Mouse (Mus musculus): ENCODE data around the gene Prpf40b.
"Not testable (repeated sequence)": the region's sequence is repeated elsewhere in the genome, so short reads cannot be mapped to it uniquely, and the experiment has no call there.

Prpf40b gene

GRCm38 (mm10) chr15:99294813-99295374 lies at the start of gene Prpf40b:
Gene Prpf40b, plus strand, starts transcription at chr15:99295087.
- DNase-seq = peak; percentile 97

DNA sequence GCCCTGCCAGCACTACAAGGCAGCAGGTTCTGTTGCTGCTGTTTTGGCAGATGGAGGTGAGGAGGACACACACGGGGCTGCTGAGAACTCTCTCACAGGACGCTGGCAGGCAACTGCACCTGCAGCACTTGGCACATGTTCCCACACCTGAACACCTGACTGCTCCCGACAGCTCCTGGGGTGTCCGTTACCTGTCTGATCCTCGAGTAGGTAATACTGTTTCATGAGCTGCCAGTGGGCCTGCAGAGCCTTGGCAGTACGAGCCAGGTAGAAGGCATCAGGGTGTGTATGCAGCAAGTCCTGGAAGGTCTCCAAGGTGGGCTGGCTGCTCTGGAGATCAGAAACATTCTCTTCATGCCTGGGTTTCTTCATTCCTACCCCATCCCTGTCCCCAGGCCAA lies 48.2 kb upstream of the Prpf40b start:
- DNase-seq = not testable (repeated sequence)

GRCm38 (mm10) chr15:99248972-99249371 lies 45.9 kb upstream of the Prpf40b start:
- no peak for DNase-seq

DNA sequence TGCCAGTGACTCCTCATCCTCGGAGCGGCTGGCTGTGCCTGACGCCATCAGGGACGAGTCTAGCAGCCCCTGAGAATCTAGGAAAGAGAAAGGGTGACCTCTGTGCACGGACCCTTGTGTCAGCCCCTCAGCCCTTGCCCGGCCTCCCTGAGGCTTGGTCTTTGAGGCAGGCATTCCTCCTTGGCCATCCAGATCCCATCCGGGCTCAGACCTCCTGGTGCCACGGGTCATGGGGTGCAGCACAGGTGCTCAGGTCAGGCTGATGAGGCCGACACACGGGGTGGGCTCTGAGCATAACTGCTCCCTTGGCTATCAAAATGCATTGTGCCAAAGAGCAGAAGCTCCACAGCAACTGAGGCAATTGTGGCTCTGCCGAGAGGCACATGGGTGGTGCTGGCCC lies 44.9 kb upstream of the Prpf40b start:
- DNase-seq = no peak

DNA sequence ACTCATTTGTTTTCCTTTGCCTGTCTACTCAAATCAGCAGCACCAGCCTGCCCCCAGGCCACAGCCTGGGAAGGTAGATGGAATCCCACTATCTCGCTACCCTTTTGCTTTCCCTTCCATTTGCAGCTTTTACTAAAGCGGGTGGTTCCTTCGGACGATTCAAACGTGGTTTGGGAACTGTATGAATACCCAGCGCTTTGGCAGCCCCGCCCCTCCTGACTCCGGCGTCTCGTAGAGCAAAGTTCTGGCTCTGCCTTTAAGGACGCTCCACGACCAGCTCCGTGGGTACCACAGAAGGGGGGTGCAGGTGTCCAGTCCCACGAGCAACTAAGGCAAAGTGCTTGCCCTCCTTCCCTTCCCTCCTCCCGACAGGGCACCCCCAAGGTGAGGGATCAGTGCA lies 43.8 kb upstream of the Prpf40b start:
- DNase-seq = peak; percentile 25

DNA sequence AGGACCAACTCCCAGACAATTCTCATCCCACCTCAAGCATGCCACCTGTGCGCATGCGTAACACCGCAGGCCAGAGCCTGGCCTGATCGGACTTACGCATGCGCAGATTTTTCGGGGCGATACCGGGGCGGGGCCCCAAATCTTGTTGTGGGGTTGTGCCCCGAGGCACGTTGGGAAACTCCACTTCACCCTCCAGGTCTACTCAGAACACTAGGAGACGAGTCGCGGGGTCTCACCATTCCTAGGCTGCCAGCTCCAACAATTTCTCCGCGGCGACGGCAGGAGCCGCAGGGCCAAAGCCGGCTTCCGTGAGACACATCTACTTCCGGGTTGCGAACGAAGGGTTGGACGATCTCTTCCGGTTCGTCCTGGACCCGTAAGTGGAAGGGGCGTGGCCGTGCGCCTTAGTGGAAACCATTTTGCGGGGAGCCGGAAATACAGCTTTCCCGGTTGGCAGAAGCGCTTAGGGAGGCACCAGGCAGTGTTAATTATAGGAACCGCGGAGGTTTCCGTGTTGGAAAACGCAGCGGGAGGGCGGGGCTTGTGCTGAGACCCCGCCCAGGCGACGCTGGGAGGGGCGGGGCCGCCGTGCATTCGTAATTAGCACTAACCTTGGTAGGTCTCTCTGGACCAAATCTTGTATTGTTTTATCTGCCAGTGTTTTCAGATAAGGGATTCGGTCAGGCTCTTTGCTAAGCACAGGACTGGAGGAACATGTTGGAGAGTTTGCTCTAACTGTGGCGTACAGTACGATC lies 43.1 kb upstream of the Prpf40b start, which contains the start of gene Mcrs1:
Gene Mcrs1 (minus strand): TSS at position 336 of the 755 bp plus-strand sequence.
- peak; percentile 99 for DNase-seq

DNA sequence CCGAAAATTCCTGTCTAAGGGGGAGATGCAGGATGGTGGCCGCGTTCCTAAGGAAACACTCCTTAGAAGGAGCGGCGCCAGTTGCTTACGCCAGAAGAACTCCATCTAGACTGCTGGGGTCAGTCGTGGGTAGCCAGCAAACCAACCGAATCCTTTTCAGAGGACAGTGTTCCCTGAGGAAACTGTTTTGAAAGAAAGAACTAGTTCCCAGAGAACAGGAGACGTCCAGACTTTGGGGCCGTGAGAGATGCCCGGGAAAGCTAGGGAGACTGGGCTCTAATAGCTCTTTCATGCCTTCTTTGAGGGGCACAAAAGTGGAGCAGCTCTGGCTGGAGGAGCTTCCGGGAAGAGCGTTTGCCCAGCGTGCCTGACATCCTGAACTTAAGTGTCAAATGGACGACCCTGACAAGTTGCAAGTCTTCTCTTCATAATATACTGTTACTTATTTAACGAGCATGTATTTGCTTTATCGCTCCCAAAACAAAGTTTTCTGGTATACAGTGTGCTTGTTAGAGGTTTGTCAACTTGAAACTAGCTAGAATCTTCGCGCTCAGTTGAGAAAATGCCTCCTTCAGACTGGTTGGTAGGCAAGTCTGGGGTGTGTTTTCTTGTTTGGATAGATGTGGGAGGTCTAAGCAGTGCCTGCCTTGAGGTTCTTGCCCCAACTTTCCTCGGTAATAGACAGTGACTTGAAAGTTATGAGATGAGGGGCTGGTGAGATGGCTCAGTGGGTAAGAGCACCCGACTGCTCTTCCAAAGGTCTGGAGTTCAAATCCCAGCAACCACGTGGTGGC lies 42.3 kb upstream of the Prpf40b start:
- DNase-seq = no peak

DNA sequence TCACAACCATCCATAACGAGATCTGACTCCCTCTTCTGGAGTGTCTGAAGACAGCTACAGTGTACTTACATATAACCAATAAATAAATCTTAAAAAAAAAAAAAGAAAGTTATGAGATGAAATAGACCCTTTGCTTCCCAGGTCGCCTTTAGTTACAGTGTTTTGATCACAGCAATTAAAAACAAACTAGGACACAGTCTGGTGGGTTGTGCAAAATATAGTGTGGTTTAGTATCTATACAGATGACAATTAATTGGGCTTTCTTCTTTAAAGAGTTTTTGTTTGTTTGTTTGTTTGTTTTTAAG lies 41.8 kb upstream of the Prpf40b start:
- DNase-seq = not testable (repeated sequence)

GRCm38 (mm10) chr15:99253772-99254171 lies 41.1 kb upstream of the Prpf40b start:
- no peak for DNase-seq

- no peak for DNase-seq
Measured at GRCm38 (mm10) chr15:99254477-99255005, 40.3 kb upstream of the Prpf40b start.

DNA sequence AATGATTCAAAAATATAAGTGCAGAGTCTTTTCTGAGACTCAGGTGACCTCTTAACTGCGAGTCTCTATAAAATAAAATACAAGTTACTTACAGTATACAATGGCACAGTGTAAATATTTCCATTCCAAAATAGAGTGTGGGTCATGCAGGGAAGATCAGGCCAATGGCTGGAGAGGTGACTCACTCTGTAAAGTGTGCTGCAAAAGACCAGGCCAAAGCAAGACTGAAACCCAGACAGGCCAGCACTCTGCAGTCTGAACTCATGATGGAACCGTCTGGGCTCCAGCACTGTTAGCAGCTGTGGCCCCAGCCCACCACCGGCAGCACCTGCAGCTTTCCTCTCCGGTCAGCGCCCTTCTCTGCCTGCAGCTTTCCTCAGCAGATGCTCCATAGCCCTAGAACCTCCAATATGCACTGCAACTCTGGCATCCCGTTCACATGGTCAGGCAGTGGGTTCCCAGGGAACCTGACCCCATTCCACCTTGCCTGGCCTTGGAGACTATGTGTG lies 39.6 kb upstream of the Prpf40b start:
- DNase-seq = no peak

DNA sequence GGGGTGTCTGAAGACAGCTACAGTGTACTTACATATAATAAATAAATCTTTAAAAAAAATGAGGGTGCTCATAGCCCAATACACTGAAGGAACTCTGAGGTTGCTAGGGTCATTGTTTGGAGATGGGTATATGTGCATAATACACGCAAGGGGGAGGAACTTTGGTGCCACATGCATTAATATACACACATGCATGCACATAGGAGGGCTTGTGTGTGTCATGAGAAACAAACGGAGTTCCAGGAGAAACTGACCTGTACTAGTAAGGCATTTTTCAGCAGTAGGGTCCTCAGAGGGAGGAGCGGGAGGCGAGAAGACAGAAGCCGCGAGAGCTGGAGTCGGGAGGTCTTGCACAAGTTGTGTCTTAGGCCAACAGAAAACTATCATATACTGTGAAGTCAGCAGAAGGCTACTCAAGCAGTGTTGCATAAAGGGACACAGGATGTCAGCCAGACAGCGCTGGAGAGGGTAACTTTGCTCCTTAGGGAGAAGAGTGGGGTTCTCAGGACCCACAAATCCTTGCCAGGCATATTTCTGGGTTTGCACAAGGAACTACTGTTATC lies 35.6 kb upstream of the Prpf40b start:
- no peak for DNase-seq

GRCm38 (mm10) chr15:99259730-99260252 lies 35.1 kb upstream of the Prpf40b start:
- DNase-seq = peak; percentile 85

DNA sequence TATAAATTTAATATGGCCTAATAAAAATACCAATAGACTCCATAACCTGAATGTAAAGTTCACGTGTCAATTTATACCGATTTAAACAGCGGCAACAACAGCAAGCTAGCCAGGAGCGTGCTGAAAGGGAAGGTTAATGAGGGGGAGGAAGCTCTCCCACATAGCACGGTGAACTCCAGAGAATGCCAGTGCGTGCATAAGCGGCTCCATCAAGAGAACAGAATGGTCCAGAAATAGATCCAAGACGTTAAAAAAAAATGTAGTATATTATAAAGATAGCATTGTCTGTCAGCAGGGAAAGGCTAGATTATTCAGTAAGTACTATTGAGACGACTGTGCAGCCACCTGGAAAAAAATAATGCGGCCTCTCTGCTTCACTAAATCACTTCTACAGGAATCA lies 32.2 kb upstream of the Prpf40b start:
- DNase-seq = no peak

- no peak for DNase-seq
Measured at GRCm38 (mm10) chr15:99264363-99264762, 30.5 kb upstream of the Prpf40b start.

- DNase-seq = peak; percentile 83
Measured at GRCm38 (mm10) chr15:99265679-99266078, 29.2 kb upstream of the Prpf40b start.

DNA sequence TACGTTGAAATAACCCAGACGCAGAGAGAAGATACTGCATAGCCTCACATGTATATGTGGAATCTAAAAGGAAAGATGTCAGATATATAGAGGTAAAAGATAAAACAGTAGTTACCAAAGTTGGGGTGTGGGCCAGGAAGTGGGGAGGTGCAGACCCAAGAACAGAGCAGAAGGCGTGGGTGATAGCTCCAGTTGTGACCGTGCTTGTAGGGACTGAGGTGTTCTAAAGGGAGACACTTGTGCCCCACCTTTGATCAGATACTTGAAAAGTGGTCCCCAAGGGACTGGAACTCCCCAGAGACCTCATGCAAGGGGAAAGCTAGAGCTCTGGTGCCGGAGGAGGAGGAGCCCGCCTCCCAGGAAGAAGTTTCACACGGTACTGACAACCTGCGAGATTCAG lies 18.8 kb upstream of the Prpf40b start:
- no peak for DNase-seq

GRCm38 (mm10) chr15:99278271-99278670 lies 16.6 kb upstream of the Prpf40b start:
- DNase-seq = no peak

DNA sequence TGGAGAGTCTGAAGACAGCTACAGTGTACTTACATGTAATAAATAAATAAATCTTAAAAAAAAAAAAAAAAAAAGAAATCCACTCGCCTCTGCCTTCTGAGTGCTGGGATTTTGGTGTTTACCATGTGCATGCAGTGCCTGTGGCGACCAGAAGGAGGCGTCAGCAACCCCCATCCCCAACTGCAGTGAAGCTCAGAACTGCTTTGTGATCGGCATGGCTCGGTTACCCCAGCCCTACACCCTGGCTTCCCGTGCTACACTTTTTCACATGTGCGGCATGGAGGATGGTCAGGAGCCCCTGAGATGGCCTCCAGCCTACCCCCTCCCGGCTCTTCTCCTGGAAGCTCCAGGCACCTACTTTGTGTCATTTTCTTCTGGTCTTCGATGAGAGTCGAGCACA lies 11.4 kb upstream of the Prpf40b start:
- DNase-seq = no peak

DNA sequence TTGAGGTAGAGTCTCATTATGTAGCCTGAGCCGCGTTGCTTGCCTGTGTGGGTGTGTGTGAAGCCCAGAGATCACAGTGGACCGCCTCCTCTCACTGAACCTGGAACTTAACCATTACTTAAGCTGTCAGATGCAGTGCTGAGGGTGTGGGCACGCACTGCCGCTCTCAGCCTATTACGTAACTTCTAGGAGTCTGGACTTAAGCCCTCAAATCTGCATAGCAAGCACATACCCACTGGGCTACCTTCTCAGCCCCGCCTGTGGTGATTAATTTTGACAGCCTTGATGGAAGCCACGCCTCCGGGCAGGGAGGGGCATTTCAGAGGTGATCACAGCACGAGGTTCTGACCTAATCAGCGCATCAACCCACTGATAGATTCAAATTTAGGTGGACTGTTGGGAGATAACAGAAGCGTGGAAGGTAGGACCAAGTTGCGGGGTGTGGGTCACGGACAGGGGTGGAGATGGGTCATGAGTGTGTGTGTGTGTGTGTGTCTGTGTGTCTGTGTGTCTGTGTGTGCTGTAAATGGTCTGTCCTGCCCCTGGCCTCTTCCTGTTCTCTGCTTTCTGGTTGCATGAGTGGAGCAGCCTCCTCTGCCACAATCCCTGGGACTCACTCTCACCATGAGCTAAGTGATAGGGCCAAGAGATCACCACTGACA lies 10.2 kb upstream of the Prpf40b start:
- peak; percentile 78 for DNase-seq

DNA sequence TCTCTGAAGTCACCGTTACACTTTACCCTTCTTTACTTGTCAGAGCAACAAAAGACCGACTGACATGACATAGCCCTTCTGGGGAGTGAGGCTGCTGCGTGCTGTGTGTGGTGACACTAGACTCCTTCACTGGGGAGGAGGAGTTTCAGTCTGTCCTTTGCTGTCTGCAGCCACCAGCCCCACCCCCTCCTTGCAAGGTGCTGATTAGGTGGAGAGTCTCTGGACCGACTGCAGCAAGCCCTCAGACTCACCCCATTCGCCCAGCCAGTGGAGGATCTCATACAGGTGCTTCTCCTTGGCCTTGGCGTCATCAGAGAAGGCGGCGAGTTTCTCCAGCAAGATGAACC lies 9.7 kb upstream of the Prpf40b start:
- no peak for DNase-seq

GRCm38 (mm10) chr15:99290586-99290985 lies 4.3 kb upstream of the Prpf40b start:
- no peak for DNase-seq

All from kidney, postnatal 14 days (tissue).